Mouse (Mus musculus) olfactory bulb, adult 2 months (tissue): ENCODE results near the gene Paxx. TPM values are rescaled to one million over a fixed set of nuclear protein-coding genes. Genes with fewer than 3 reads are reported as not detected.

Experiments used
- H3K27ac ChIP-seq: fragments of 200-500 bp; 2 replicates; pipeline ENCODE4 v1.5.1; 2012; ENCODE audit warnings: low read depth, low read length; ENCODE audit not compliant: insufficient read depth
- H3K4me1 ChIP-seq: fragments of 200-500 bp; 2 replicates; pipeline ENCODE4 v1.6.1; 2012; ENCODE audit warnings: low read length; ENCODE audit not compliant: control insufficient read depth, insufficient read depth
- H3K4me3 ChIP-seq: fragments of 200-500 bp; 2 replicates; pipeline ENCODE4 v1.5.1; 2012; ENCODE audit warnings: mild to moderate bottlenecking, low read depth, low read length, moderate library complexity; ENCODE audit not compliant: insufficient read depth
- CTCF ChIP-seq: fragments of 200-500 bp; IDR thresholded peaks from 2 replicates; pipeline ENCODE4 v1.5.1; 2012; ENCODE audit warnings: low read depth, mild to moderate bottlenecking, low read length, moderate library complexity; ENCODE audit not compliant: insufficient read depth
- POLR2A ChIP-seq: fragments of 200-500 bp; IDR thresholded peaks from 2 replicates; pipeline ENCODE4 v1.6.1; 2012; ENCODE audit warnings: mild to moderate bottlenecking, low read depth, low read length, moderate library complexity; ENCODE audit not compliant: insufficient read depth
- whole genome bisulfite sequencing: fragments of 180-500 bp; shearing (Covaris S2); methylation state at CpG from one replicate; pipeline ENCODE4 v1.1.7; 2018; 5-methylcytosine and 5-hydroxymethylcytosine counted together
- polyA plus RNA-seq: library from polyadenylated mRNA; stranded (reverse); fragments of >200 nt; gene quantifications from 2 replicates; pipeline ENCODE4 v1.2.4, GENCODE M21; 2012; ENCODE audit warnings: low replicate concordance; ENCODE audit not compliant: missing spikeins, insufficient read depth, insufficient read length

Paxx gene
- polyA plus RNA-seq = not detected in 2 replicates

GRCm38 (mm10) chr2:25460551-25461309, at the start of gene Paxx:
Paxx (minus strand) TSS chr2:25461094.
- WGBS = 1% methylated on average over 48 of the region's 48 CpGs
- Histone ChIP-seq H3K27ac (peak within 1 kb of the TSS; percentile 91), H3K4me3 (peak within 1 kb of the TSS; percentile 86), H3K4me1 (peaks cover 21% of the 10 kb centered on the region)
- TF ChIP-seq POLR2A (peak; percentile 58; the same call in 1 of the 2 replicates), CTCF (no peak)

- no peak overlapping the region for H3K4me3 ChIP-seq
- WGBS = 79% methylated on average over 3 of the region's 3 CpGs
- H3K27ac ChIP-seq = no peak overlapping the region
- TF ChIP-seq CTCF (no peak), POLR2A (no peak)
- H3K4me1 ChIP-seq = no peaks in the 10 kb centered on the region
These were observed 49.0 kb upstream of the Paxx start for GRCm38 (mm10) chr2:25509912-25510311.

GRCm38 (mm10) chr2:25506964-25507363, 46.1 kb upstream of the Paxx start:
- peaks cover 8% of the 10 kb centered on the region for H3K4me1 ChIP-seq
- 38% methylated on average over 5 of the region's 5 CpGs for WGBS
- no peak overlapping the region for H3K27ac ChIP-seq
- TF ChIP-seq CTCF = no peak
- no peak for TF ChIP-seq POLR2A
- H3K4me3 ChIP-seq = no peak overlapping the region

GRCm38 (mm10) chr2:25505860-25506259, 45.0 kb upstream of the Paxx start:
- TF ChIP-seq POLR2A (no peak), CTCF (no peak)
- Histone ChIP-seq H3K4me3 (no peak overlapping the region), H3K4me1 (peaks cover 15% of the 10 kb centered on the region), H3K27ac (no peak overlapping the region)
- 86% methylated on average over 4 of the region's 4 CpGs for WGBS

GRCm38 (mm10) chr2:25505000-25505399, 44.1 kb upstream of the Paxx start:
- 75% methylated on average over 1 of the region's 1 CpGs for WGBS
- Histone ChIP-seq H3K4me1 (peaks cover 17% of the 10 kb centered on the region), H3K27ac (no peak overlapping the region), H3K4me3 (no peak overlapping the region)
- no peak for TF ChIP-seq POLR2A
- TF ChIP-seq CTCF = no peak

GRCm38 (mm10) chr2:25504538-25504937, 43.6 kb upstream of the Paxx start:
- Histone ChIP-seq H3K4me1 (peaks cover 17% of the 10 kb centered on the region), H3K27ac (no peak overlapping the region), H3K4me3 (no peak overlapping the region)
- TF ChIP-seq POLR2A (no peak), CTCF (no peak)
- WGBS = 91% methylated on average over 19 of the region's 19 CpGs

- TF ChIP-seq POLR2A = no peak
- no peak for TF ChIP-seq CTCF
These were observed 41.8 kb upstream of the Paxx start for GRCm38 (mm10) chr2:25502726-25503125.

GRCm38 (mm10) chr2:25501593-25502486, 40.9 kb upstream of the Paxx start, which contains the start of gene C8g:
C8g (minus strand) TSS chr2:25501719.
- Histone ChIP-seq H3K4me1 (peaks cover 20% of the 10 kb centered on the region), H3K4me3 (peak within 1 kb of the TSS; percentile 94), H3K27ac (peak within 1 kb of the TSS; percentile 75; the same call in 1 of the 2 replicates)
- 0 out of 2 replicates have a peak, but pooled peaks have one; percentile 22 for TF ChIP-seq POLR2A
- TF ChIP-seq CTCF = no peak
- 70% methylated on average over 20 of the region's 20 CpGs for WGBS

More at GRCm38 (mm10) chr2:25502726-25503125, 41.8 kb upstream of the Paxx start:
- Histone ChIP-seq H3K27ac (no peak overlapping the region), H3K4me1 (peaks cover 17% of the 10 kb centered on the region), H3K4me3 (no peak overlapping the region)
- 88% methylated on average over 3 of the region's 3 CpGs for WGBS
